Mouse (Mus musculus): ENCODE data around the gene Rtl5.

Rtl5 gene

GRCm38 (mm10) chrX:102065213-102065775 is 5.8 kb downstream of the Rtl5 start:
- DNase-seq: no peak

DNA sequence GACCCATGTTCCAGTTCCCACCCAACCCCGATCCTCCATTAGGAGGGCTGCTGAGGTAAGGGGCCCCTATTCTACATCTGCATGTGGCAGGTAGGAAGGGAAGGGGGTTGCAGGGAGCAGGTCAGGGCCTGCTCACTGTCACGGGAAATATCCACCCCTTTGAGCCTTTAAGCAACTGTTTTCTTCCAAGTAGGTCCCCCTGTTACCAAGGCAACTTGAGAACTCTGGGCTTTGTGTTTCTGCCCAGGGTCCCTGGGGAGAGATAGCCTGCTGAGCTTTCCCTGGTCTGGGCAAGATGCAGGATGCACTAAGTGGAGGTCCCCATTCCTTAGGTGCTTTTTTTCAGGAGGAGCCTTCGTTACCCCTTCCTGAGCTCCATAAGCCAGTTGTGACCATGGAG is 7.0 kb downstream of the Rtl5 start:
- no peak for DNase-seq

DNA sequence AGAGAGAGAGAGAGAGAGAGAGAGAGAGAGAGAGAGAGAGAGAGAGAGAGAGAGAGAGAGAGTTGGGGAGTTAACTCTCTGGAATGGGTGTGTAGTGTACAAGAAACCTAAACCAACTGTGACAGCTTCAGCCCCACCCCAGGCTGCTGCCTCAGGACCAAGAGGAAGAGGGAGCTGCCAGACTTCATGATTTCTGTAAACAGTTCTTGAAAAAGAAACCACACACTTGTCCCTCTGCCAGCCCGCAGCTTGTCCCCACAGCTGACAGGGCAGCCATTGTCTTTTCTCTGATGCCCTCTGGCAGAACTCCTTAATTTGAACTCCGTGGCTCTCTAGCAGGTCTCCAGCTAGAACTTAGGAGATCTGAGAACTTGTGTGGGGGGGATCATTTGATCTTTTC is 10.2 kb downstream of the Rtl5 start:
- peak; percentile 64 to 77 for DNase-seq

DNA sequence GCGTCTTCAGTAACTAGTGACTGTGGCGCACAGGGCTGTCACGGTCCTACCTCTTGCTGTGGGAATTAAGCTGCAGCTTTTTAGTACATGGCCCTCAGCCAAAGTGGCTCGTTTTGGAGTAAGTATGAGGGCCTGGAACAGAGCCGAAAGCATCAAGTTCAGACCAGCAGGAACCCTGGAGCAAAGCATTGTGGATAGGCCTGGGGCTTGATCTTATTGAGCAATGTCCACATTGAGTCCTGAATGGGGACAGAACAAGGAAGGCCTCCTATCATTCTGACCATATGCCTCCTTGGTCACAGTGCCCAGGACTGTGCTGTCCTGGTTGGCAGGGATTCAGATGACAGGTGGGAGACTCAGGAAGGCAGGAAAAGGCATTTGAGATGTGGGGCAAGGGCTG is 10.9 kb downstream of the Rtl5 start:
- peak; percentile 86 to 90 for DNase-seq

- DNase-seq: peak; percentile 52 to 69
Observed at GRCm38 (mm10) chrX:102059437-102059836, 11.7 kb downstream of the Rtl5 start.

- no peak for DNase-seq
Observed at GRCm38 (mm10) chrX:102054009-102054408, 17.1 kb downstream of the Rtl5 start.

- no peak for DNase-seq
Observed at GRCm38 (mm10) chrX:102053371-102053770, 17.7 kb downstream of the Rtl5 start.

DNA sequence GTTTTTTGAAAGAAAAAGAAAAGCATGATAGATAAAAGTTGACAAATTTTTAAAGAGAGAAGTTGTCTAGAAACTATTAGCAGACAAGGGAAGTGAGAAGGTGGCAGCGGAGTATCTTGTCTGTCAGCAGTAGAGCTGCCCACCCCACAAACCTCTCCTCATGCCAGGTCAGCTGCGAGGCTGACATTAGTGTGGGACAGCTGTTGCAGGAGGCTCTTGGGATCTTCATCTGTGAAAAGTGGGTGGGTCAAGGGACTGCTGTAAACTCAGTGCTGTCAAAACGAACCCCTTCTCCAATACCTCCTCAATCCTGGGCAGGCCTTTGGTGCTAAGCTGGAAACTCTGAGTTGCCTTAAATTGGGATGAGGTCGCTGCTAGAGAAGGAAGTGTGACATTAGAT is 19.9 kb downstream of the Rtl5 start:
- DNase-seq: no peak

- DNase-seq: no peak
Observed at GRCm38 (mm10) chrX:102050552-102050951, 20.6 kb downstream of the Rtl5 start.

GRCm38 (mm10) chrX:102042386-102042785 is 28.7 kb downstream of the Rtl5 start:
- no peak for DNase-seq

- DNase-seq: peak in 1 of 2 experiments; percentile 33
Observed at GRCm38 (mm10) chrX:102041562-102041961, 29.5 kb downstream of the Rtl5 start.

DNA sequence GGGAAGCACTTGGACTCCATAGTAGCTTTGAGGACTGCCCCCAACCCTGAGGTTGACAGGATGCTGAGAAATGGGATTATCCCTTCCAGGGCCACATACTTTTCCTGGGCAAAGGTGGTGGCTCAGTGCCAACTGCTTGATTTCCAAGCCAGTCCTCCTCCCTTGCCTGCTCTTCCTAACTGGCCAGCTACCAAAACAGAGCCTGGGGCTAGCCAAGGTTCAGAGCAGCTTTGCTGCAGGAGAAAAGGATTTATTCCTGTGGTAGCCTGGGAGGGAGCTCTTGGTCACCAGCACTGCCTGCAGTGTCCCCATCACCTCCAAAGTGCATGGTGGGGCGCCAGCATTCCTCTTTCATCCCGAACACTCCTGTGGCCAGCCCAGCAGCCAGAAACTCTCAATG is 33.6 kb downstream of the Rtl5 start:
- peak; percentile 69 to 71 for DNase-seq

- DNase-seq: no peak
Observed at GRCm38 (mm10) chrX:102036866-102037361, 34.2 kb downstream of the Rtl5 start.

DNA sequence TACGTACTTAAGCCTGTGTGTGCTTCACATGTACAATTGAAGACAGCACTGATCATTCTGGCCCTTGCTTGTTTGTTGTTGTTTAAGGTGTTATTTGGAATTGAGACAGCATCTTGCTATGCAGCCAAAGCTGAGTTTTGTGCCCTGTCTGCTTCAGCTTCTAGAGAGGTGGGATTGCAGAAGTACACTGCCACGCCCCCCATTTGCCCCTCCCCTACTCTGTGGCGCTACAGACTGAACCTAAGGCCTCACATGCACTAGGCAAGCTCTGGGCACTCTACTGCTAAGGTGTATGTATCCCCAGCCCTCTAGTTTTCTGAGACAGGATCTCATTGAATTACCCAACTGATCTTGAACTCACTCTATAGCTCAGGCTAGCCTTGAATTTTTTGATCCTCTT is 35.4 kb downstream of the Rtl5 start:
- no peak for DNase-seq

DNA sequence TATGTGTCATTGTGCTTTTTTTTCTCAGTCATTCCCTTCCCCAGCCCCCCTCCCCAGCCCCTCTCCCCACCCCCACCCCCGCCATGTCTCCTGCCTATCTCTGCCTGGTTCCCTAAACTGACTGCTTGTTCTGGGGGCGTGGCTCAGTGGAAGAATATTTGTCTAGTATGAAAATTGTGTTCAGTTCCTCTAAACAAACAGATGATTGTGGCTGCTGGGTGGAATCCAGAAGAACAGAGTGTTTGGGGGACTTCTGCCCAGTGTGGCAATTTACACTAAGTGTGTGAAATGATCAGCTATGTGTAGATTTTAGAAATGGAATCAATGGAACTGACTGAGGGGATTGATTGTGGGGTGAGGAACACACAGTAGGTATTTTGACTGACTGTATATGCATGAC is 37.5 kb downstream of the Rtl5 start:
- DNase-seq: no peak

GRCm38 (mm10) chrX:102032431-102032830 is 38.7 kb downstream of the Rtl5 start:
- no peak for DNase-seq

DNA sequence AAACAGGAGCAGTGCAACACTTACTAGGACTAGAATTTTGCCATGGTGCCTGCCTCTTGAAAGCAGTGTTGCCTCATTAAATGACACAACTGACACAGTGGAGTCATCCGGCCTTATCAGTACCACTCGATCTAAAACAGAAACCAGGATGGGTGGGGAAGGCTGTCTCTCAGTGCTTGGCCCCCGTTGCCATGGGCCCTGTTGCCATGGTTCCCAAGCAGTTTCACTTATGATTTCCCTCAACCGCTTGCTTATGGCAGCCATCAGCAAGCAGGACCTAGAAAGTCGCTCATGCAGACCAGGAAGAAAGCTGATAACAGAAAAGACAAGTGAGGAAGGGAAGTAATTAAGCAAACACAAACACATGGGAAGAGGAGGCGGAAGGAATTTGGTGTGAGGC is 39.3 kb downstream of the Rtl5 start:
- DNase-seq: no peak

- DNase-seq: no peak
Observed at GRCm38 (mm10) chrX:102024976-102025375, 46.1 kb downstream of the Rtl5 start.

- DNase-seq: peak; percentile 51 to 70
Observed at GRCm38 (mm10) chrX:102019471-102020240, 51.4 kb downstream of the Rtl5 start.

DNA sequence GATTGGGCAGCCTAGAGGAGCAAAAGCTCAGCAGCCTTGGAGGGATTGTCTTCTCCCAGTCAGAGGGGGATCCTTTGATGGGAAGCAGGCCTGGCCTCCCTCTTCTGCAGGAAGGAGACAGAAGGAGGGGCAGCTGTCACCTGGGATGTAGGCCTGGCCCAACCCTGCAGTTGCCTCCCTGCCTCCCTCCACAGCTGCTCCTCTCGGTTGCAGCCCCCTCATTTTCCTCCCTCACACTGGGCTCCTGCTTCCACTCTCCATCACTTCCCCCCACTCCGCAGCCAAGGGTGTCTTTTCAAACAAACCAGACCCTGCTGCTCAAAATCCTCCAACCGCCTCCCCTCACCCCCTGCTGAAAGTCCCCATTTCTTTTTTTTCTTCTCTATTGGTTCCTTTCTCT is 52.2 kb downstream of the Rtl5 start:
- peak; percentile 17 to 33 for DNase-seq

DNA sequence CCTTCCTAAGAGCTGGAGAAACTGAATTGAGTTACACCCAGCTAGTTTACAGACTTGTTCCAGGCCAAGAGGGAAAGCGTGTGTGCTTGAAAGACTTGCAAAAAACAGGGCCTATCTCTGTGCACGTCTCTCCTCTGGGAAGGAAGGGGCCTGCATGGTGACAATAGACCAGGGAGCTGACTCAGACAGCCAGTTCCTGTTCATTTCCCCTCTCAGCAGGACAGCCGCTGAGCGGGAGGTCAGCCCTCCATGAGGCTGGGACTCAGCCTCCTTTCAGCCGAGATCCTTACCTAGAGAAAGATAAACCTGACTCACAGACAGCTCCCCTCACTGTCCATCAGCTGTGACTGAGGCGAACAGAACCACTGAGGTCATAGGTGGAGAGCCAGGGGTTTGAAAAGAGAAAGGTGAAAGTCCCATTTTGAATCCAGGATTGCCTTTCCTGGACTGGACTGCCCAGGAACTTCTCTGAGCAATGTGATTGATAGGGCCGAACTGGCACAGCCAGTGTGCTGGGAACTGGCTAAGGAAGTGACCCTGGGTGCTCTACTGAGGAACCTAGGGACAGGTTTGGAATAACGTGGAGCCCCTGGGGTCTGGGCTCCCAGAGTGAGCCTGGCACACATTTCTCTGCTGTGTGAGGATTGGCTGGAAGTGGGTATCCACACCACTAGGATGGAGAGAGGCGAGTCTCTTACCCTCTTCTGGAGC is 53.7 kb downstream of the Rtl5 start:
- DNase-seq: no peak

All from cerebellum, postnatal 10 days (tissue).